Mouse (Mus musculus) CH12.LX (cell line): ENCODE measurements at regions not wholly inside any gene's neighbourhood (a gene's known extent, or its start where the extent isn't known, plus 50 kb on each side); places are given as distances from the start of the nearest gene placed in this dataset.

ENCODE experiments used
- CTCF ChIP-seq, 2 experiments: IDR thresholded peaks in 1 of 2; conservative IDR thresholded peaks in 1 of 2; 2 replicates each; pipeline ENCODE4 v1.5.1; 2011 to 2012; ENCODE audit warnings: low read depth in 2 of 2, low read length in 2 of 2, improper control_type of control experiment in 1 of 2, inconsistent platforms in 1 of 2, mild to moderate bottlenecking in 1 of 2, moderate library complexity in 1 of 2
- E2F4 ChIP-seq: IDR thresholded peaks from 2 replicates; pipeline ENCODE4 v1.6.1; 2011; ENCODE audit warnings: low read depth, low read length, improper control_type of control experiment; ENCODE audit not compliant: insufficient replicate concordance
- ELF1 ChIP-seq: IDR thresholded peaks from 2 replicates; pipeline ENCODE4 v1.6.1; 2014; ENCODE audit warnings: low read depth, mild to moderate bottlenecking, inconsistent platforms, low read length, improper control_type of control experiment
- JUND ChIP-seq: conservative IDR thresholded peaks from 2 replicates; pipeline ENCODE4 v1.6.1; 2011; ENCODE audit warnings: low read depth, low read length, improper control_type of control experiment
- POLR2A ChIP-seq: IDR thresholded peaks from 2 replicates; pipeline ENCODE4 v1.6.1; 2011; ENCODE audit warnings: low read depth, mild to moderate bottlenecking, improper control_type of control experiment, low read length
- USF2 ChIP-seq: conservative IDR thresholded peaks from 2 replicates; pipeline ENCODE4 v1.6.1; 2011; ENCODE audit warnings: low read depth, low read length, improper control_type of control experiment
- ZNF384 ChIP-seq: IDR thresholded peaks from 2 replicates; pipeline ENCODE4 v1.6.1; 2012; ENCODE audit warnings: low read depth, low read length, improper control_type of control experiment, inconsistent platforms

- TF ChIP-seq JUND = no peak
- TF ChIP-seq CTCF (conservative IDR thresholded peaks at IDR 0.05 in 1 of 2, IDR thresholded peaks at IDR 0.05 in 1 of 2; ENCODE audit: low read depth in 2 of 2, low read length in 2 of 2) = no peak
- no peak for TF ChIP-seq POLR2A
- TF ChIP-seq USF2 = no peak
- TF ChIP-seq E2F4 = no peak
- no peak for TF ChIP-seq ZNF384
- no peak for TF ChIP-seq ELF1
These were observed 385.5 kb upstream of the Mctp2 start for GRCm38 (mm10) chr7:72691859-72692258.
